Mouse (Mus musculus) spleen, embryonic (tissue): ENCODE results near the gene Slc29a1.

Experiments
- CTCF ChIA-PET: fragments of 350-600 bp; sonication (Branson Sonifier 250); formaldehyde crosslinking; loops from one replicate; lab custom pipeline; 2022; lab: Charles Lee

Gene Slc29a1

DNA sequence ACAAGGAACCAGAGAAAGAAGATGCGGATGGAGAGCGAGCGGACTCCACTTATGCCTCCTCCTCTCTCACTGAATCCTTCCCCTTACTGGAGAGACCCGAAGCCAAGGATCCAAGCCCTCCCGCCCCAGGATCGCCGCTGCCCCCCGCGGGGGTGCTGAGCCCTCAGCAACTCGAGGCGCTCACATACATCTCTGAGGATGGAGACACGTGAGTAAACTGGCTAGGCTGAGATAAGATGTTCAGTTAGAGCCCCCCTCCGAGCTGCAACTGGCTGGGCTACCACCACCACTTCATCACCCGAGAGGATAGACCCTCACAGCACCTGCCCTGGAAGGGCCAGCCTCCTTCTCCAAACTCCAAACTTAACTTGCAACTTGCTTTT, 43.3 kb downstream of the Slc29a1 start:
- CTCF ChIA-PET, result interaction anchor here (0.6 to 1.5 kb wide), 4 partner anchors 10 to 75 kb away, joined by 3 to 4 read pairs (median 4); no protein-coding TSS in a partner anchor

DNA sequence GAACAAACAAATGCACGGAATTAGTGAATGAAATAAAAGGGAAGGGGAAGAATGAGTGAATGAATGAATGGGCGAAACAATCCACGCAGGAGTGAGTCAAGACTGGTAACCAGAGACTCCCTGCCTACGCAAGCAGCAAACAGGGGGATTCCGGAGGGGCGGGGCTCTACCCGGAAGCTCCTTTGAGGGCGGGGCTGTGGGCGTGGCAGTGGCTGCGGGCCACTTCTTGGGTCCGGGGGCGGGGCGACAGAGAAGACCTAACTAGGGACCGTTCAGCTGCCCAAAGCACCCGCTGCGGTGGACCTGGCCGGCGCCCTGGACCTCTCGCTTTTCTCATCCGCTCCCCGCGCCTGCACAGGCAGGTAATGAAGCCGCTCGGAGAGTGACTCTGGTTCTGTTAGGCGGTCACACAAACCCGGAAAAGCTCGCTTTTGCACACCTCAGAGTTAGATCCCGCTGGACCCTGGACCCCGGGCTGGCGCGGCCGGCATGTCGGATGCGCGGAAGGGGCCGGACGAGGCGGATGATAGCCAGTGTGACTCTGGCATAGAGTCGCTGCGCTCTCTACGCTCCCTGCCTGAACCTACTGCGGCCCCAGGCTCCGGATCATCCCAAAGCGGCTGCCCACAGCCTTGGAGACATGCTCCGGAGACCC, 43.8 kb downstream of the Slc29a1 start, which contains the start of gene Nfkbie:
Nfkbie (plus strand) TSS at position 252 of the 655 bp plus-strand sequence.
- CTCF ChIA-PET, result interaction anchor here (0.6 to 1.5 kb wide), 4 partner anchors 10 to 75 kb away, joined by 3 to 4 read pairs (median 4); no protein-coding TSS in a partner anchor

DNA sequence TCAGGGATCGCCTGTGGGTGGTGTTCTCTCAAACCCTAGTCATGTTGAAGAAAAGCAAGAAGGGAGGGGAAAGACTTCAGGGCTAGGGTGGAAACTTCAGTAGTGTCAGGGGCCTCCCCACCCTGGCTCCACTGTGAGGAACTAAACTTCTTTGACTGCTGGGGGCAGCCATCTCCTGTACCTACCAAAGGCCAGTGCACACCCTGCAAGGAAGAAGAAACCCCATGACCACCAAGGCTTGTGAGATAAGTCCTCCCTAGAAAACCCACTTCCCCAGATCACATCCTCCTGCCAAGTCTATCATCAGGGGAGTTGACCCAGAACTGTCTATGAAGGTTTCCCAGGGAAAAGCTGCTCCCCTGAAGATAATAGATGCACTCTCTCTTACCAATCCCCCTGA, 45.0 kb downstream of the Slc29a1 start:
- CTCF ChIA-PET, result interaction anchor here (0.6 to 1.1 kb wide), 2 partner anchors 28 to 74 kb away, joined by 3 to 11 read pairs; no protein-coding TSS in a partner anchor

DNA sequence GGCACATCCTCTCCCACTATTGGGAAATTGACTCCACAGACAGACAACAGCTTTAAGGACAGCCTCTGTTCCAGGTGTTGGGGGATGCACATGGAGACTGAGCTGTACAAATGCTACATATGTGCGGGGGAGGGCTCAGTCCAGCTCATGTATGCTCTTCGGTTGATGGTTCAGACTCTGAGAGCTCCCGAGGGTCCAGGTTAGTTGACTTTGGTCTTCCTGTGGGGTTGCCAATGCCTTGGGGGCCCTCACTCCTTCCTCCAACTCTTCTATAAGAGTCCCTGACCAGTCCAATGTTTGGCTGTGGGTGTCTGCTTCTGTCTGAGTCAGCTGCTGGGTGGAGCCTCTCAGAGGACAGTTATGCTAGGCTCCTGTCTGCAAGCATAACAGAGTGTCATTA, 46.3 kb downstream of the Slc29a1 start:
- CTCF ChIA-PET, result interaction anchor here (0.7 to 1.3 kb wide), 3 partner anchors 30 to 694 kb away, joined by 3 to 10 read pairs (median 6); no protein-coding TSS in a partner anchor

DNA sequence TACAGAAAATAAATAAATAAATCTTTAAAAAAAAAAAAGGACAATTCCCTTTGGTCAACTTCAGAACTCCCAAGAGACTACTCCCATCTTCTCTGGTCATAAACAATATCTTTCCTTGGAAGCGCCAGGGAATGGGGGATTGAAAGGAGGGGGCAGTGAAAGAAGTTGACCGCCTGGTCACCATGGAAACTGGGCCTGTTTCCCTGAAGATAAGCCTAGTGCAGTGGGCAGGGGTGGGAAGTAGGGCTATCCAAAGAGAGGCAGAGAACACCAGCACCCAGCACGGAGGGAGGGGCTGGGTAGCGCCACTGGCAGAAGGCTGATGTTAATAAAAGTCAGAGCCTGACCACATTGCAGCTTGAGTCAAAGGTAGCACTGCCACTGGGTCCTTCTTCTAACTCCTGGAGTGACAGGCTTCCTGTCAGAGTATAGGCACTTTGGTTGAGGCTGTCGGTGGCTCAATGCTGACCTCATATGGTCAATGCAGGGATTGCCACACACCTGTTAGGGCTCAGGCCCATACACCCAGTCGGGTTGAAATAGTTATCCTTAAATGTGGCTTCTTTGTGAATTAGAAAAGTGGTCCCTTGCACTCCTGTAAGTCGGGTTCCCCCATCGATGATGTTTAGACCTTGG, 47.5 kb downstream of the Slc29a1 start:
- CTCF ChIA-PET, result interaction anchor here (0.6 to 1.6 kb wide), 5 partner anchors 23 to 325 kb away, joined by 3 to 10 read pairs (median 6); no protein-coding TSS in a partner anchor

DNA sequence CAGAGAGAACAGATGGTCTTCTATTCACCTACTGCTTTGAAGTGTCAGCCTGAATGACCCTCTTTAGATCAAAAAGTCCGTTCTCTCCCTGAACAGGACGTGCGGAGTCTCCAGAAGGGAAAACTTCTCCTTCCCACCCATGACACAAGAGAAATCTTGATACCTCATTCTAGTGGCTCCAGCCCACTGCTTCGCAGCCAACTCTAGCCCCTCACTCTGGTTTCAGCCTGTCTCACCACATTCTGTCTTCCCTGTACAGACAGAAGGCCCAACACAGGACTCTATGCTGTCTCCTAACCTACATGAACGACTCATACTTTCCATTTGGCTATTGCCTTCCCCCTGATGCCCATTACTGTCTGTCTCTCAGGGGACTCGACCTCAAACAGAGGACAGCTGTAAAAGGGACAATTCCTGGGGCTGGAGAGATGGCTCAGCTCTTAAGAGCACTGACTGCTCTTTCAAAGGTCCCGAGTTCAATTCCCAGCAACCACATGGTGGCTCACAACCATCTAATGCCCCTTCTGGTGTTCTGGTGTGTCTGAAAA, 48.1 kb downstream of the Slc29a1 start:
- CTCF ChIA-PET, result interaction anchor here (0.6 to 1.6 kb wide), 2 partner anchors 23 to 325 kb away, joined by 6 to 10 read pairs; no protein-coding TSS in a partner anchor

DNA sequence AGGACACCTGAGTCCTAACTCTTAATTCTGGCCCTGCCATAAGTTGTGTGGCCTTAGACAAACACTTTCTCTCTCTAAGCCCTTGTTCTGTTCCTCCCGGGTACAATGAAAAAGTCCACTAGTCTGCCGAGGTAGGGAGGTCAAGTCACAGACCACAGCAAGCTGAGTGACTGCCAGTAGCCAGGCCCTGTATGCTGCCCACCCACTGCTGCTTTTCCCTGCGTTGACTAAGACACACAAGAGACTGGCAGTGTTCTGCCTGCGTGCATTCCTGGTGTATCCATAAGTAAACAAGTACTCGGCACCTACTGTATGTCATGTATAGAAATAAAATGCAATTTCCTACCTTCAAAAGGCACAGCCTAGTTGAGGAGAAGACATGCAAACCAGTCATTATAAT, 49.2 kb downstream of the Slc29a1 start:
- CTCF ChIA-PET, result interaction anchor here (1.6 kb wide), 1 partner anchor 24 kb away, joined by 10 read pairs; no protein-coding TSS in a partner anchor

DNA sequence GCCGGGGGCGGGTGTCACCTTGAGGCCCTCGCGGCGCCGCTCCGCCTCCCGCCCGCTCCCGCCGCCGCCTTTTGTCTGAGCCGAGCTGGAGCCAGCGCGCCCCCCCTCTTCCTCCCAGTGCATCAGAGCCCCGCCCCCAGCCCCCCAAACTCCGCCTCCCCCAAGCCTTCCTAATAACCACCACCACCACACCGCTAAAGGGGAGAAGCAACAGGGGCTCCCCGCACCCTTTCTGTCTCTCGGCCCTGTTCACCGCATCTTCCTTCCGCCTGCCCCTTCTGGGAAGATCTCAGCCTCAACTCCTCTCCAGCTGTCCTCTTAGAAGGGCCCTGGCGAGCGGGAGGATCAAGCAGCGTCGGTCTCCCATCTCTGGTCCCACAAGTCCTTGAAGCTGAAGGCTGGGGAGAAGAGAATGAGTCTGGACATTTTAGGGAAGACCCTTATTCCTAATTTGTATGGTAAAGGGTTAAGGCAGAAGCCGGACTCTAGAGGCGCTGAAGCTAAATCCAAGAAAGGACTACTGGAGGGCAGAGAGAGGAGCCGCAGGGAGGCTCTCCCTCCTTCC, 49.7 kb downstream of the Slc29a1 start, which contains the start of gene Tmem151b:
Tmem151b (minus strand) TSS at position 61 of the 565 bp plus-strand sequence.
- CTCF ChIA-PET, result no interaction called here

DNA sequence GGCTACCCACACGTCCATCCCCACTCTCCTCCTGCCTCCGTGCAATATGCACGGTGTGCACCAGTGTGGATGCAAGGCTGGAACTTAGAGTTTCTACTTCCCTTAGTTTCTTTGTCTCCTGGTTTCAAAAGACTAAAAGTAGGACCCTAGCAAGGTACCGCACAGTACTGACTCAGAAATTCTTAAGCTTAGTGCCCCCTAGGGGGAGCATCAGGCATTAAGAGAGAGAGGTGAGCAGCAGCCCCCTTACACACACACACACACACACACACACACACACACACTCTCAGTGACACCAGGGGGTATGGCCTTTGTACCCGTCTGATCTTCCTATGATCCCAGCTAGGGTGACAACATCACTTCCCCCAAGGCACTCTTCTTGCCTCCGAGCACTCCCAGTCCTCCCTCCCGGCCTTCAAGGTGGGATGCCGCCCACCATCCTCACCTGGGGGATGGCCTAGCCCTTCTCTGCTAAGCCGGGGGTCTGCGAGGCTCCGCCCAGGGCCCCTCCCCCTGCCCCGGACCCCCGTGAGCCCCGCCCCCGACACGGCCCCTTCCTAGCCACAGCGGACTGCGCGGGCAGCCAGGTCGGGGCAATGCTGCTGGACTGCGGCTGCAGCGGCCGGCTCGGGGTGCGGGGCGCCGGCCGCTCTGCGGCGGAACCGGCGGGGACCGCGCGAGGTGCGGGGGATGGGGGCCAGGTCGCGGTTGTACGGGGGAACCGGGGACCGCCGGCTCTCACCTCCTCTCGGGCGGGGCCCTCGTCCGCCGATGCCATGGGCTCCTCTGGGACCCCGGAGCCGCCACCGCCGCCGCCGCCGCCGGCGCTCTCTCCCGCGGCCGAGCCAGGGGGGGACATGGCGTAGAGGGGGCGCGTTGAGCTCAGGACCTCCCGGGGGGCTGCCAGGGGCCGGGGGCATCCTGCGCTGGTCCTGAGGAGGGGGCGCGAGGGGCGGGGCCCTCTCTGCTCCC, 50.6 kb downstream of the Slc29a1 start:
- CTCF ChIA-PET, result interaction anchor here (0.6 to 1.2 kb wide), 4 partner anchors 11 to 77 kb away, joined by 3 to 8 read pairs (median 4); no protein-coding TSS in a partner anchor

DNA sequence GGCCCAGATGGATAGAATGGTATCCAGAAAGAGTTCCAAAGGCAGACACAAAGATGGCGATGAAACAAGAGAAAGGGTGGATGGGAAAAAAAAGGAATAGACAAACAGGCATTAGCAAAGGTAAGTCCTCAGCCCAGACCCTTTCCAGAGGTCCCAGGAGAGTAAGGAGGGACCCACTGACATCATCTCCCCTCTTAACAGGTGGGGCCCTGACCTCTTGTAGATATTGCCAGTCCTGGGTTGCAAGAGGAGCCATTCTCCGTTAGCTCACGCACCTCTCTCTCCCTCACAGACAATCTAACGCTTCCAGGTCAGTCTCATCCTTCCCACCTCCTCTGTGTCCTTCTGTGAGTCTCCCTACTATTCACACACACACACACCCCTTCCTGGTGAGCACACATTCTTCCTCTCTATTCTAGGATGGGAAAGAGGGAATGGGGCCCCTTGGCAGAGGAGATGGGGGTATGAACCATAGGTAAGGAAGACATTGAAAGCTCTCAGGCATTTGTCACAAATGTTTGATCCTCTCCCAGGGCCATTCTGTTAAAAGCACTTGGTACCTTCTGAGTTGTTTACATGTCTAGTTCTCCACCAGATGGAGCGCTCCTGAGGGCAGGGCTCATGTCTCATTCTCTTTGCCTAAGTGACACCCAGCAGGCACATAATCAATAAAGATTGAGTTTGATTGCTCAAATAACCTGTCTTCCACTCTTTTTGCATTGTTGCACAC, 51.8 kb downstream of the Slc29a1 start:
- CTCF ChIA-PET, result no interaction called here

DNA sequence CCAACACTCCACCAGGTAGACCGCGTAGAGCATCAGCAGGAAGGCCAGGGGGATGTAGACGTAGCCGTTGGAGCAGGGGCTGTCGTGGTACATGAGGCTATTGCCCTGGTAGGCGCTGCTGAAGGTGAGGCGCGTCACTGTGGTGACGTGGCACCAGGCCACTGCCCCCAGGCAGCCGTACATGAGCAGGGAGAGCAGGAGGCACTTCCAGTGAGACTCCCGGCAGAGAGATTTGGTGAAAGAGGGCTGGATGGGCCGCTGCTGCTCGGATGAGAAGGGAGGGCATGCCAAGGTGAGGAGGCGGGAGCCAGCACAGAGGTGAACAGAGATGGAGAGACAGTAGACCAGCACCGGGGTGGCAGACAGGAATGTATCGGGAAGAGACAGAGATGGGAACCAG, 52.5 kb downstream of the Slc29a1 start:
- CTCF ChIA-PET, result no interaction called here

DNA sequence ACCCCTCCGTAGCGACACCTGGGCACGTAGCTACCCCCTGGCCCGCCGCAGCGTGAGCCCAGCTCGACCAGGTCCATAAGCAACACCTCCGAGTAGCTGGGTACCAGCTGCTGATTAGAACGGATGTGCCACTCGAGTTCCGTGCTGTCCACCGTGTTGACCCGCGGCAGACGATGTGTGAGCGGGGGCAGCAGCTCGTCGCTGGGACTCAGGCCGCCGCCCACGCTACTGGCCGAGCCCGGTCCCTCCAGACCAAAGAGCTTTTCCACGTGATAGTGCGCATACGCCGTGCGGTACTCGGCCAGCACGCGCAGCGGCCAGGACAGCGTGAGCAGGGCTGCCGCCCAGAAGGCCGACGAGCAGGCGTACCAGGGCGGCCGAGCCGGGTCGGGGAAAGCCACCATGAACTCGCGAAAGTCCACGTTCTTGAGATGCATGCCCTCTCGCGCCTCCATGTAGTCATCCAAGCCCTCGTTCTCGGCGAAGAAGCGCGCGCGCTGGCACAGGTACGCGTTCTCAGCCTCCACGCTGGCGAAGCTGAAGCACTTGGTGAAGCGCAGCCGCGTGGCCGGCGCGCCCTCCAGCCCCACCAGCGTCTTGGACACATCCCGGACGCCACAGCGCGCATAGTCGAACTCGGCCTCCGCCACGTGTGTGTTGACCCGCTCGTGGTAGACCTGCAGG, 54.0 kb downstream of the Slc29a1 start:
- CTCF ChIA-PET, result no interaction called here

DNA sequence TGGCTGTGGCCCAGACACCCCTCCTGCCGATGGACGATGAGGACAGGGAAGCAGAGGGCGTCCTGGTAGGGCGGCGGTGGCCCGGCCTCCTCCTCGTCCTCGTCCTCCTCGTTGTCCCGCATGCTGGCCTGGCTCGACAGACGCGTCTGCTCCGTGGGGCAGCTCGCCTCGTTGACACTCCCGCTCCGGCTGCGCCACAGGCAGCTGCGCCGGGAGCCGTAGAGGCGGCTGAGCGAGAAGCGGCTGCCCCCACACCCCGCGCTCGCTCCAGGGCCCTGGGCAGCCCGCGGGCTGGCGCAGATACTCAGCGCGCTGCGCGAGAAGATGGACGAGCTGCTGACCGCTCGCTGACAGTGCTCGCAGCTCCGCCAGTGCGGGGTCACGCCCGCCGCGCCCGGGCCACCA, 54.5 kb downstream of the Slc29a1 start:
- CTCF ChIA-PET, result no interaction called here

DNA sequence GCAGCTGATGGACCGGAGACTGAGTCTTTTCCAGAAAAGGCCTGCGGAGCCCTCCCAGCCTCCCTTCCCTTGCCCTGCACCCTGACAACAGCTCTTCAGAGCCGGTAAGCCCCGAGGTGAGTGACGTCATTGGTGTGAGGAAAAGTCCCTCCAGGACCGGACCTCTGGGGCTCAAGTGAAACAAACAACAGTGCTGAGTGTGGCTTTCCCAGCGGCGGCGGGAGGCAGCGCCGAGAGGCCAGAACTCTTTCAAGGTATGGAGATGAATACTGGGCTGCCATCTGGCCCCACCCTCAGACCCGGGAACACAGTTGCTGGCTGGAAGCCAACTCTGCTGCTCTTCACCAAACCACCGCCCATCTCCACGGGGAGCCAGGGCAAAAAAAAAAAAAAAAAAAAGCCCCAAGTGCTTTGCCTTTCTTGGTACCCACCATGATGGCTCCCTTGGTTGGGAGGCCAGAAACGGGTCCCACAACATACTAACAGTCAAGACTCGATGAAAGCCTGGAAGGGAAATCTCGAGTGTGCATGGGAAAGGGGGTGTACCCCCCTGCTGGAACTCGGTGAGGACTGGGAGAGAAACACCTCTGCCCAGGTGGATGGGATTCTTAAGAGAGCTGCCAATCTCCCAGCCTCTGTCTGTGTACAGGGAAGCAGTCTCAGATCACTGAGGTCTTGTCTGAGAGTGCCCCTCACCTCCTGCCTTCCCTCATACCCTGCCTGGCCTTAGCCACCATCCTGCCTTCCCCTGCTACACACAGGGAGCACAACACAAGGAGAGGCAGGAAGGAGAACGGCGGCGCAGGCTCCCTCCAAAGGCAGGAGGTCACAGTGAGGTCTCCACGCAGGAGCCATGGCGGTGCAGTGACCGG, 55.2 kb downstream of the Slc29a1 start:
- CTCF ChIA-PET, result no interaction called here

DNA sequence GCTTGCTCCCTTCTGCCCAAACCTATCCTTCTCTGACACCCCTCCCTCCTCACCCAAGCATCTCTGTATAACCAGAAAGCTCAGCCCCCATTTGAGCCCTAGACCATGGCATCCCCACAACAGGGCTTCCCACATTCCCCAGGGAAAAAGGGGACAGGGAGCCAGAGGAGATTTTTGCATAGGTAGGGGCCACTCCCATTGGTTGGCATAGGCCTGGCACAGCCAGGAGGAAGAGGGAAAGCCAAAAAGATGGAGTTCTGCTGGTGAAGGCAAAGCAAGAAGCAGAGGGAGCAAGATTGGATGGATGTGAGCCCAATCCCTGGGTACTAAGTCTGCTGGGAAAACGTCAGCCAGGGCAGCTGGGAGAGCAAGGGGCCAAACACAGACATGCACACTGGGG, 56.3 kb downstream of the Slc29a1 start:
- CTCF ChIA-PET, result interaction anchor here (0.6 to 0.7 kb wide), 2 partner anchors 43 to 1033 kb away, joined by 3 to 5 read pairs; no protein-coding TSS in a partner anchor

DNA sequence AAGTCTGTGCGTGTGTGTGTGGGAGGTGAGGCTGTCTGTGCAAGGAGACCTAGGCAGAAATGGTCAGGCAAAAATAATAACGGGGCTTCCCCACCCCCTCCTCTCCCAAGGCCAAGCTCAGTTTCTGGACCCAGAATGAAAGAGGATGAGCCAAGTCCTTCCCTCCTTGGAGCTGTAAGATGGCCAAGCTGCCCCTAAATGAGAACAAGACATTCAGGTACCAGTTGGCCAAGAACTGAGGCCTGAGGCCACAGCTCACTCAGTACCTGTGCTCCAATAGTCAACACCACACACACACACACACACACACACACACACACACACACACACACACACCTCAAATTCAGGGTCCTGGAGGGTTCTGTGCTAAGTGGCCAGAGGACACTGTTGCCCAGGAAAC, 56.7 kb downstream of the Slc29a1 start:
- CTCF ChIA-PET, result interaction anchor here (0.6 to 0.7 kb wide), 3 partner anchors 42 to 1583 kb away, joined by 3 to 10 read pairs (median 5); no protein-coding TSS in a partner anchor

DNA sequence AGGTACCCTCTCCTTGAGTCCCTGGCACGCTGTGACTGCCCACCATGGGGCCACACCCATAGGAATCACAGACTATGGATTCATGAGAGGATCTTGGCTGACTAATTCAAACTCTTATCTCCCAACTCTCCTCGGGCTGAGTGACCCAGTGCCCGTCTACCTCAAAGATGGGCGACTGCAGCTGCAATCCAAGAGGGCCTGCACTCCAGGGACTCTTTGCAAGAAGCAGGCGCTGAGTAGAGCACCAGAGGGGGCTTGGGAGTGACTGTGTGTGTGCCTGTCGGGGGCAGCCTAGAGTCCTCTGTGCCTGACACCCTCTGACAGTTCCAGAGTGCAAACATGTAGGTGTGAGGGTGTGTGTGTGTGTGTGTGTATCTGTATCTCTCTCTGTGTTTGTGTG, 57.3 kb downstream of the Slc29a1 start:
- CTCF ChIA-PET, result interaction anchor here (0.6 kb wide), 1 partner anchor 1582 kb away, joined by 10 read pairs; no protein-coding TSS in a partner anchor

DNA sequence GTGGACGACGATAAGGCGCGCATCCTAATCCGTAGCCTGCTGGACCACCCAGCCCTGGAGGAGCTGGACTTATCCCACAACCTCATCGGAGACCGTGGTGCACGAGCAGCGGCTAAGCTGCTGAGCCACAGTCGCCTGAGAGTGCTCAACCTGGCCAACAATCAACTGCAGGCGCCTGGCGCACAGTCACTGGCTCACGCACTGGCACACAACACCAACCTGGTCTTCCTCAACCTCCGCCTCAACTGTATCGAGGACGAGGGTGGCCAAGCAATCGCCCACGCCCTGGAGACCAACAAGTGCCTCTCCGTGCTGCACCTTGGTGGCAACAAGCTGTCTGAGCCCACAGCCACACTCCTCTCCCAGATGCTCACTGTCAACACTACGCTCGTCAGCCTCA, 59.7 kb downstream of the Slc29a1 start:
- CTCF ChIA-PET, result interaction anchor here (0.7 kb wide), 1 partner anchor 14 kb away, joined by 4 read pairs; no protein-coding TSS in a partner anchor
